Mouse (Mus musculus) embryonic facial prominence, embryonic 15.5 days (tissue): ENCODE data around the gene Kdm6b. TPM values are rescaled to one million over a fixed set of nuclear protein-coding genes. Genes with fewer than 3 reads are reported as not detected.

Experiments
- ATAC-seq: fragments of 200-750 bp; cut with Nextera tagmentation; 2 replicates; pipeline ENCODE4 v1.8.0; 2017; ENCODE audit warnings: low read depth, moderate TSS enrichment; ENCODE audit not compliant: insufficient number of reproducible peaks, low FRiP score, low TSS enrichment
- H3K27ac ChIP-seq: fragments of 300-500 bp; sonication (generic); replicated peaks from 2 replicates; pipeline ENCODE4 v1.5.1; 2015; ENCODE audit warnings: mild to moderate bottlenecking, inconsistent platforms
- H3K27me3 ChIP-seq: fragments of 300-500 bp; sonication (generic); 2 replicates; pipeline ENCODE4 v1.6.1; 2015; ENCODE audit warnings: inconsistent platforms
- H3K36me3 ChIP-seq: fragments of 300-500 bp; sonication (generic); 2 replicates; pipeline ENCODE4 v1.6.1; 2015; ENCODE audit warnings: mild to moderate bottlenecking, inconsistent platforms
- H3K4me1 ChIP-seq: fragments of 300-500 bp; sonication (generic); 2 replicates; pipeline ENCODE4 v1.6.1; 2015; ENCODE audit warnings: inconsistent platforms
- H3K4me2 ChIP-seq: fragments of 300-500 bp; sonication (generic); replicated peaks from 2 replicates; pipeline ENCODE4 v1.6.1; 2015; ENCODE audit warnings: mild to moderate bottlenecking, inconsistent platforms
- H3K4me3 ChIP-seq: fragments of 300-500 bp; sonication (generic); replicated peaks from 2 replicates; pipeline ENCODE4 v1.5.1; 2015; ENCODE audit warnings: mild to moderate bottlenecking, inconsistent platforms
- H3K9ac ChIP-seq: fragments of 300-500 bp; sonication (generic); 2 replicates; pipeline ENCODE4 v1.6.1; 2015; ENCODE audit warnings: inconsistent platforms
- H3K9me3 ChIP-seq: fragments of 300-500 bp; sonication (generic); replicated peaks from 2 replicates; pipeline ENCODE4 v1.6.1; 2016; ENCODE audit warnings: inconsistent platforms
- WGBS: fragments of 180-500 bp; shearing (Covaris S2); methylation state at CpG from one replicate; pipeline ENCODE4 v1.1.7; 2015; 5-methylcytosine and 5-hydroxymethylcytosine counted together
- polyA plus RNA-seq: library from polyadenylated mRNA; unstranded; fragments of >200 nt; fragmentation: Nextera tagmentation; extraction: Ambion mirVana; gene quantifications from 2 replicates; pipeline ENCODE4 v1.2.1, GENCODE M21; 2015

Gene Kdm6b
- polyA plus RNA-seq, 1 experiment from 2014 or later = 37.2 TPM

DNA sequence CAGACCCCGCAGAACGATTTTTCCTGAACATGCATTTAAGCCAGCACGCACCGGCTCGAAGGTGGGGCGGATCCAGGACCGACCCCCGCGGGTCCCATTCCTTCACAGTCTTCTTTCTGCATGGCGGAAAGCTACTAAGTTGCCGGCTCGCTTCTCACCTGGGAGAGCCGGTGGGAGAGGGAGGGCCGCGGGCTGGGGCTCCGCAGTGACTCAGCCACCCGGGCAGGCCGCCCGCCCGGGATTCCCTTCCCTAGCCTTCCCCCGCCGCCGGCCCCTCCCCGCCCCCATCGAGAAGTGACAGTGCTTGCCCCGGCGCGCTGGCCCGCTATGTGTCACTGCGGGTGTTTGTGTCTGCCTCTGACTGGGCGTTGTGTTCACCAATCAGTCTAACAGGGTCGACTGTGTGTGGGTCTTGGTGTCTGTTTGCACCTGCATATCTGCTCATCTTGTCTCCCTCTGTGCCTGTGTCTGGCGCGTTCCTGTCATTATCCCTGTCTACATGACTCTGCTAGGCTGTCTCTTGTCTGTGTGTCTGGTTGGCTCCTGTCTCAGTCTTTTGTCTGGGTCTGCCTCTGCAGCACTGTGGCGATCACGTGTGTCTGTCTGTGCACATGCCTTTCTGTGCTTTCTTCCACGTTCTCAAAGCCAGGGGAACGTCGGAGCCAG, 1.8 kb downstream of the Kdm6b start:
- no peaks in the 10 kb centered on the region for H3K9me3 ChIP-seq
- peaks cover 71% of the 10 kb centered on the region for H3K4me1 ChIP-seq
- H3K4me3 ChIP-seq = peak overlapping the region; percentile 75
- peak overlapping the region; percentile 84 for H3K9ac ChIP-seq
- H3K27ac ChIP-seq = peak overlapping the region; percentile 98
- H3K36me3 ChIP-seq = peaks cover 20% of the 10 kb centered on the region
- H3K27me3 ChIP-seq = no peaks in the 10 kb centered on the region
- no peak for ATAC-seq
- under 1% methylated on average over 39 of the region's 39 CpGs for WGBS
- H3K4me2 ChIP-seq = peak overlapping the region; percentile 94

DNA sequence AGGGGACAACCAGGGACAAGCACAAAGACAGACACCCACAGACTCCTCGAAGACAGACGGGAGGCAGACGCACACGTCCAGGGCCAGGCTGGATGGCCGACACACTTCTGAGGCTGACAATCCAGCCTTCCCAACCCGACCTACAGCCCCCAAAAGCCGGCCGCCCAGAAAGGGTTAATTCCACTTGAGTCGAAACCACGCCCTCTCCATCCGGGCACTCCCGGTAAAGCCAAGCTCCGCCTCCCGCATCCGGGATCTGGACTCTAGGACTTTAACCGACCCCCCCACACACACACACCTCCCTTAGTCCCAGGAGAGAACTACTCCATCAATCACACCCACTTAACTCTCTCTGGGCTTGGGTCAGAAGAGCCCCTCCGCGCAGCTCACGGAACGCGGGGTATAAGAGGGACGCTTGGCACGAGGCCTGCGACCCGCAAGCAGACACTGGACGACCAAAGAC, 2.4 kb downstream of the Kdm6b start:
- peak overlapping the region; percentile 75 for H3K4me3 ChIP-seq
- peaks cover 67% of the 10 kb centered on the region for H3K4me1 ChIP-seq
- H3K27ac ChIP-seq = peak overlapping the region; percentile 98
- peak overlapping the region; percentile 84 for H3K9ac ChIP-seq
- H3K9me3 ChIP-seq = no peaks in the 10 kb centered on the region
- peaks cover 25% of the 10 kb centered on the region for H3K36me3 ChIP-seq
- peak; percentile 59 for ATAC-seq
- under 1% methylated on average over 26 of the region's 26 CpGs for WGBS
- H3K27me3 ChIP-seq = no peaks in the 10 kb centered on the region
- H3K4me2 ChIP-seq = peak overlapping the region; percentile 94

DNA sequence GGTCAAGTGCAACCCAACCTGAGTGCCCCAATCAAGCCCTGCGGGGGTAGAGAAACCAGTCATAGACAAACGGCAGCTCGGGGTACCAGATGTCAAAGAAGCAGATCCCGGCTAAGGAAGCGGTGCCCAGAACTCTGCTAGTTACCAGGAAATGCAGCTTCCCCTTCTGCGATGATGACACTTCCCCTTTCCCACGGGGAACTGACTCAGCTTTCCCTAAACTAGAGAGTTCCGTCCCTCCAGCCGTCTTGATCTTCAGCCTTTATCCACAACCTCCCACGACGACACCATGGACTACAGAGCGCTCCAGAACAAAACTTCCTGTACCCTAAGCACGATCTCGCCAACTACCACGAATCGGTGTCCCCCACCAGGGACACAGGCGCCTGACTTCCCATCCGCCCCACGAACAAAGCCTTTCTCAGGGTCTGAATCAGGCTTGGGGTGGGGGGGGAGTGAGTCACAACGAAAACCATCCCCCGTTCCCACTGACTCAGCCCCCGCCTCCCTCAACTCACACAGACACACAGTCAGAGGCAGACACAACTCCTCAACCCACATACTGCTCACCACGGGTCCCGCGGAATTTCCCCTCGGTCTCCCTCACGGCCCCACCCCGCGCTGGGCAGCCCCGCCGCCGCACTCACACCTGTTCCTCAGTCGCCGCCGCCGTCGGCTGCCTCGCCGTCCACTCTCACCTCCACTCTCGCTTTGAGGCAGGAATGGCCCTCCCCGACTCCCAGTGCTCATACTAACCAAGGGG, 3.0 kb downstream of the Kdm6b start:
- peak overlapping the region; percentile 84 for H3K9ac ChIP-seq
- peaks cover 31% of the 10 kb centered on the region for H3K36me3 ChIP-seq
- H3K4me2 ChIP-seq = peak overlapping the region; percentile 94
- H3K4me1 ChIP-seq = peaks cover 66% of the 10 kb centered on the region
- peak overlapping the region; percentile 98 for H3K27ac ChIP-seq
- H3K27me3 ChIP-seq = no peaks in the 10 kb centered on the region
- peak overlapping the region; percentile 75 for H3K4me3 ChIP-seq
- WGBS = under 1% methylated on average over 41 of the region's 41 CpGs
- ATAC-seq = 0 out of 2 replicates have a peak, but pooled peaks have one; percentile 3
- H3K9me3 ChIP-seq = no peaks in the 10 kb centered on the region

DNA sequence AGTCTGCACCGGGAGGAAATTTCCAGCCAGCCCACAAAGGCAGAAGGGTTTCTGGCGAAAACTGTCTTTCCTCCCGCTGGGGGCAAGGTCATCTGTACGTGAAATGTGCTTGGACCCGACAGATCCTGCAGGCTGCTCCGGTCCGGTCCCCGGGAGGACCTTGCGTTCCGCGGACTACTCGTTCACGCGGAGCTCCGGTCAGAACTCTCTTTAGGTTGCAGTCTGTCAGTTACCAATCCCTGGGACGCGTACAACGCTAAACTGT, 3.5 kb downstream of the Kdm6b start:
- Histone ChIP-seq H3K9me3 (no peaks in the 10 kb centered on the region), H3K27me3 (no peaks in the 10 kb centered on the region), H3K36me3 (peaks cover 37% of the 10 kb centered on the region), H3K4me2 (peak overlapping the region; percentile 94), H3K4me1 (peaks cover 61% of the 10 kb centered on the region), H3K27ac (peak overlapping the region; percentile 98), H3K9ac (peak overlapping the region; percentile 84), H3K4me3 (peak overlapping the region; percentile 75)
- no peak for ATAC-seq
- WGBS = under 1% methylated on average over 18 of the region's 18 CpGs

DNA sequence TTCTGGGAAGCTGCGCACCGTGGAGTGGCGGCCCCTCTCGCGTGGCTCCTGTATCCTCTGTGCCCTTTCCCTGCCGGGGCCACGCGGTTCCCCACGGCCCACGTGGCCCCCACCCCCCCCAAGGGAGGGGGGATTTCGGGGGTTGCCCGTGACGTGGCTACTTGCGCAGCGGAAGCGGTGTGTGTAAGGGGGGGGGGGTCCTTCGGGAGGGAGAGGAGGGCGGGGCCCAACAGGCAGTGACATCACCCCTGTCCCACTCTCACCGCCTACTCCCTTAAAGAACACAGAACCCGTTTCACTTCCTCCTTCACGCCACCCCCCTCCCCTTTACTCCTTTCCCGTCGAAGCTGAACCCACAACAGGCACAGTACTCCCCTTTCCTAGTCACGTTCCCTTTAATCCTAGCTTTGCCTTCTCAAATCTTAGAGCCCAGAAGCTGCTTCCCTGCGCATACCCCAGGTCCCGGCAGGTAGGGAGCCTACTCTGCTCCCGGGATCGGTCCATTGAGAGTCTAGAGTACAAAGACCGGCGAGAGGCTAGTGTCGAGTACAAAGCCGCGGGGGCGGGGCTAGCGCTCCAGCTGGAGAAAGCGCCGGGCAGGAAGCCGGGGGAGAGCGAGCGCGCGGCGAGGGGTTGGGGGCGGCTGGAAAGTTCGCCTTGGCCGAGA, 4.0 kb downstream of the Kdm6b start:
- Histone ChIP-seq H3K9me3 (no peaks in the 10 kb centered on the region), H3K4me1 (peaks cover 56% of the 10 kb centered on the region), H3K9ac (peak overlapping the region; percentile 84), H3K27ac (peak overlapping the region; percentile 98), H3K4me2 (peak overlapping the region; percentile 94), H3K27me3 (no peaks in the 10 kb centered on the region), H3K4me3 (peak overlapping the region; percentile 75), H3K36me3 (peaks cover 41% of the 10 kb centered on the region)
- ATAC-seq = peak; percentile 32
- WGBS = under 1% methylated on average over 39 of the region's 46 CpGs

DNA sequence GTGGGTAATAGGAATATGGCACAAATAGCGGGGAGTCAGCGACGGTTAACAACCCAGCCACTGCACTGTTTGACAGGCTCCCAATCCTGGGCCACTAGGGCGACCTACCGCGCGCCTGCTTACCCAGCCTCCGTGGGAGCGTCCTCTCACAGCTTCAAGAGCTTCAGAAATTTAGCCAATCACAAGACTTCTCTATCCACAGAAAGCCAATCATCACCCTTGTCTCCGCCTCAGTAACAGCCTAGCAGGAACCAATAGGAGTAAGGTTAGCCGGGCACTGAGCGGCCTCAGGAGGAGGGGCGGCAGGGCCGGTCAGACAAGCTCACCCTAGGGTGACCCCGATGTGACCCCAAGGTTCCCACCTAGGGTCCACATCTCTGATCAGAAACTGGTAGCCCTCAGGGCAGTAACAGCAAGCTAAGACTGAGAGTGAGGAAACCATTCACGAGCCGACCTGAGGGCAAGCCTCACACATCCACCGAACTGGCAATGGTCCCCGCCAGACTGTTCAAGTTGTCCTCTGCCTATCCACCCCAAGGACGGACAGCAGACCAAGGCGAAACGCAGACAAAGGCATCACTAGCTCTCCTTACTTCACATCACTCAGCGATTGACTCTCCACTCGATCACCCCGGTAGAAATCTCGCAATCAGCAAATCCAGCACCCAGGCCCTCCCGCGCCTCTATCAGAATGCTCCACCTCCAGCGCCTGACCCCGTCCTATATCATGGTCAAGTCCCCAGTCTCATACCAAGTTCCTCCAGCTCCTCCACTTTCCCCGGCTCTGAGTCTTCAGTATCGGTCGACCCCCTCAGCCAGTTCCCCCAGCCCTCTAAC, 4.7 kb downstream of the Kdm6b start:
- Histone ChIP-seq H3K4me3 (peak overlapping the region; percentile 75), H3K27ac (peak overlapping the region; percentile 98), H3K4me1 (peaks cover 49% of the 10 kb centered on the region), H3K9ac (peak overlapping the region; percentile 84), H3K4me2 (peak overlapping the region; percentile 94), H3K36me3 (peaks cover 49% of the 10 kb centered on the region), H3K9me3 (no peaks in the 10 kb centered on the region), H3K27me3 (no peaks in the 10 kb centered on the region)
- peak; percentile 63 for ATAC-seq
- WGBS = 2% methylated on average over 33 of the region's 33 CpGs

DNA sequence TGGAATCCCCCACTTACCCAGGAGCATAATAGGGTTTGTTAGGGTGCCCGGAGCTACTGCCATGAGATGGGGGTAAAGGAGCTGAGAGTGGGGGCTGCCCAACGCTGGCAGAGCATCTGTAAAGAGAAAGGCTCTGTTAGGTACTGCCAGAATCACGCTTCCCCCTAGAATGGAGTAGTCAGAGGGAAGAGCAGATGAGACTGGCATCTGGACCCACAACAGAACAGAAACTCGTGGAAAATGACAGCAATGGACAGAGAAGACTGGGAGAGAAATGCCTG, 5.8 kb downstream of the Kdm6b start:
- WGBS = 77% methylated on average over 4 of the region's 4 CpGs
- peak overlapping the region; percentile 84; the same call in 1 of the 2 replicates for H3K9ac ChIP-seq
- peak overlapping the region; percentile 94; the same call in 1 of the 2 replicates for H3K4me2 ChIP-seq

DNA sequence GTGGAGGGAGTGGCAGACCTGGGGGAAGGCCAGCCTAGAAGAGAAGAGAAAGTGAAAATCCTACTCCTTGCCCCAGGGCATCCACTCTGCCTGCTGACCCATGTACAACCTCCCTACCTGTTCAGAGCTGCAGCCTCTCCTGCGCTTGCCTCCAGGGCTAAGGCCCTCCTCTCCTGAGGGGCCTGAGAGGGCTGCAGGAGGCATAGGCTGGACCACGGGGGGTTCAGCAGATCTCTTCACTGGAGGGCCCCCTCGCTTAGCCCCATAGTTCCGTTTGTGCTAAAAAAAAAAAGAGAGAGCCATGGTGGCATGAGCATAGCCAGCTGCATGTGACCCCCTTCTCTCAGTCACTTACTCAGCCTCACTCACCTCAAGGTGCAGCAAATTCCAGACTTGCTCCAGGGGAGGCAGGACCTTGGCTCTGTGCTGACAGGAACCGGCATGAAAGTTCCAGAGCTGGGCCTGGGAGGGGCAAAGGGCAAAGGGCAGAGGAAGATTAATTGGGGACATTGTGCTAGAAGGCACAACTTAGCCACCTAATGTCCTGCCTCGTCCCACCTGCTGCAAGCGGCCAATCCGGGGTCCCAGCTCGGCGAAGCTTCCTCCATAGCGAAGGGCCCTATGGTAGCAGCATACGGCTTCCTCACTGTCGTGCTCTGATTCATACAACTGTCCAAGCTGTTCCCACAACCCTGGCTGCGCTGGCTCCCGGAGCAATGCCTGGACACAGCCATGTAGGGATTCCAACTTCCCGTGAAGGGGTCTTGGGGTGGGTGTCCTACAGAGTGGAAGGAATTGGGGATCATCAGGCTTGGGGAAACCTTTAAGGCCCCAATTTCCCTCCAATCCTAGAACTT, 6.4 kb downstream of the Kdm6b start:
- Histone ChIP-seq H3K9me3 (no peaks in the 10 kb centered on the region), H3K4me2 (no peak overlapping the region)

More for the DNA sequence above, 5.8 kb downstream of the Kdm6b start:
- Histone ChIP-seq H3K27ac (no peak overlapping the region), H3K36me3 (peaks cover 52% of the 10 kb centered on the region), H3K27me3 (no peaks in the 10 kb centered on the region), H3K9me3 (no peaks in the 10 kb centered on the region), H3K4me3 (no peak overlapping the region), H3K4me1 (peaks cover 38% of the 10 kb centered on the region)
- no peak for ATAC-seq

DNA sequence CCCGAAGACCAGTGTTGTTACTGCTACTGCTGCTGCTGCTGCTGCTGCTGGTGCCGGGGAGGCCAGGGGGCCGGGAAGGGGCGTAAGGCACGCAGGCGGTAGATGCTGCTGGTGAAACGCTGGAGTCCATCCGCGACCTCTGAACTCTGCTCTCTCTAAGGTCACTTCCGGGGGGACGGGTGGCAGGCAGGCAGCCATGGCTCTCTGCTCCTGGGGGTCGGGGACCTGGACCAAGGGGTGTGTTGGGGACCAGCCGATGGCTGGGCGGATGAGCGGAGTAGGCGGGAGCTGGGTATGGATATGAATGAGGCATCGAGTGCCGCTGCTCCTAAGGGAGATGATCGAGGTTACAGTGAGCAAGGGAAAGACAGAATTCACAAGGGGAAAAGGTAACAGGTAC, 7.2 kb downstream of the Kdm6b start:
- no peaks in the 10 kb centered on the region for H3K9me3 ChIP-seq
- 81% methylated on average over 19 of the region's 19 CpGs for WGBS
- H3K4me2 ChIP-seq = no peak overlapping the region
- H3K9ac ChIP-seq = no peak overlapping the region
- no peak for ATAC-seq
- no peak overlapping the region for H3K4me3 ChIP-seq
- peaks cover 65% of the 10 kb centered on the region for H3K36me3 ChIP-seq
- H3K27me3 ChIP-seq = no peaks in the 10 kb centered on the region
- H3K27ac ChIP-seq = no peak overlapping the region
- H3K4me1 ChIP-seq = peaks cover 28% of the 10 kb centered on the region

More for the DNA sequence above, 6.4 kb downstream of the Kdm6b start:
- Histone ChIP-seq H3K4me1 (peaks cover 32% of the 10 kb centered on the region), H3K36me3 (peaks cover 56% of the 10 kb centered on the region), H3K27ac (no peak overlapping the region), H3K27me3 (no peaks in the 10 kb centered on the region), H3K4me3 (no peak overlapping the region), H3K9ac (no peak overlapping the region)
- ATAC-seq = no peak
- WGBS = 85% methylated on average over 14 of the region's 16 CpGs

DNA sequence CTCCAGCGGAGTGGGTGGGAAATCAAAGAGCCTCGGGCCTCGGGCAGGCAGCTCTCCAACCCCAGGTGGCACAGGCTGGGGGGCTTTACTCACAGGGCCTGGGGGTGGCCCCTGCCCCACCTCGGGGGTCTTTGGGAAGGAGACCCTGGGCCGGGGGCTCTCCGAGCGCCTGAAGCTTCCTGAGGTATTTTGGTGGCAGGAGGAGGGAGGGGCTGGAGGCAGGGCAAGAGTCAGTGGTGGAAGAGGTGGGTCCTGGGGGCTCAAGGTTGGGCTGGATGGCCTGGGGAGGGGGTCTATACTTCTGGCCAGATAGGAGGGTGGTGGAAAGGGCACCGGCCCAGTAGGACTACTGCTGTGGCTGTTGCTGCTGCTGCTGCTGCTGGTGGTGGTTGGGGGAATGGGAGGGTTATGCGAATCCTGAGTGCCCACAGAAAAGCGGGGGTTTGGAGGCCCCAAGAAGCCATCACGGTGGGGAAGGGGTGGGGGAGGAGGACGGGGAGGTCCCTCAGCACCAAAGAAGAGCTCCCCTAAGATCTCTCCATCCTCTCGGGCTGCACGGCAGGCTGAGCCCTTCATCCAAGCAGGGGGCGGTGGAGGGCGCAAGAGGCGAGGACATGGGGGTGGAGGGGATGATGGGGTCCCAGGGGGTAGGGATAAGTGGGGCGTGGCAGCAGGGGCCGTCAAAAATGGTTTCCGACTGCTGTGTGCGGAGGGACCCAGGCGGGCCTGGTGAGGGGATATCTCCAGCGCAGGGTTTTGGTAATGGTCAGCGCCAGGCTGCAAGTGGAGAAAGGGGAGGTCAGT, 7.9 kb downstream of the Kdm6b start:
- WGBS = 87% methylated on average over 24 of the region's 24 CpGs
- H3K9me3 ChIP-seq = no peaks in the 10 kb centered on the region
- no peak overlapping the region for H3K4me2 ChIP-seq
- H3K4me1 ChIP-seq = peaks cover 29% of the 10 kb centered on the region
- H3K4me3 ChIP-seq = no peak overlapping the region
- H3K27me3 ChIP-seq = no peaks in the 10 kb centered on the region
- no peak for ATAC-seq
- H3K9ac ChIP-seq = no peak overlapping the region
- H3K36me3 ChIP-seq = peaks cover 71% of the 10 kb centered on the region
- H3K27ac ChIP-seq = no peak overlapping the region
